Mouse (Mus musculus) cerebellum, adult 2 months (tissue): ENCODE results near the gene Hibch.

Experiments
- CTCF ChIP-seq: fragments of 200-500 bp; IDR thresholded peaks from 2 replicates; pipeline ENCODE4 v1.5.1; 2011; ENCODE audit warnings: low read depth, mild to moderate bottlenecking, control low read depth, low read length, moderate library complexity, borderline replicate concordance; ENCODE audit not compliant: insufficient read depth
- POLR2A ChIP-seq: fragments of 200-500 bp; IDR thresholded peaks from 2 replicates; pipeline ENCODE4 v1.6.1; 2011; ENCODE audit warnings: low read length, control low read depth, borderline replicate concordance; ENCODE audit not compliant: insufficient read depth

DNA sequence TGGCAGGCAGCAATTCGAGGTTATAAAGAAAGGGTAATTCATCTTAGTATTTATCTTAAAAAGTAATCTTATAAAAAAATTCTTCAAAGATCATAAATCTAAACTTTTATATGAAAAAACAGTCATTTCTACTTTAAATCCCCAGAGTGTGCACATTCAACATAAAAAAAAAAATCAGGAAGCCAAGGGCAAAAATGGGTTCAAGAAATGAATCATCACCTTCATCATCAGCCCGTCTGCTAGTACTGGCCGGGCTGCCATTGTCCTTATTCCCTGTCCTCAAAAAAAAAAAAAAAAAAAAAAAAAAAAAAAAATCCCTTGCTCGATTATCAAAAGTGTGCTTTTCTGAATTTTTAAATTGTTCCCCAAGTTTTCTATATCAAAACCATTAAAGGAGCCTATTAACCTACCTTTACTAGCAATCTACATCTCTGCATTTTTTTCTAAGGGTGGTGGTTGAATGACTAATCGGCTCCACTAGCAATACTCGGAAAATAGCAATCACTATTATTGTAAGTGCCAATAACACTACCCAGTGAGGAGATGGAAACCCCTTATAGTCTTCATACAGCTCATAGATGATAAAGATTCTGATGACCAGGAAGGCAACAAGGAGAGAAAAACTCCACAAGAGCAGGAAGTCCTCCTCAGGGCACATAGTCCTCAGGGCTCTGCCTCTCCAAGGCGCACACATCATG lies 11.3 kb downstream of the Hibch start:
- TF ChIP-seq CTCF, result no peak
- TF ChIP-seq POLR2A, result no peak
